Mouse (Mus musculus): ENCODE results near the gene Stn1. TPM values are rescaled to one million over a fixed set of nuclear protein-coding genes. Genes with fewer than 3 reads are reported as not detected.

Gene Stn1
- 10 to 100 TPM; 20.4 to 24.5 TPM for total RNA-seq (2023)

GRCm38 (mm10) chr19:47537300-47537792 lies at the start of gene Stn1:
Gene Stn1, minus strand, starts transcription at chr19:47537507.

GRCm38 (mm10) chr19:47579225-47579787 lies 42.0 kb upstream of the Stn1 start, which contains the start of gene Slk:
Gene Slk, plus strand, starts transcription at chr19:47579678.

GRCm38 (mm10) chr19:47464304-47465241 lies 72.7 kb downstream of the Stn1 start, which contains the start of gene Sh3pxd2a:
Gene Sh3pxd2a, minus strand, starts transcription at chr19:47464401.

Other genes starting within 250 kb of the Stn1 start
- gene Sh3pxd2a, start 73.1 kb downstream of the Stn1 start, total RNA-seq (2023), result 10 to 100 TPM; 79.0 to 81.9 TPM
- 10 to 100 TPM; 38.7 to 44.5 TPM for gene Slk, start 42.2 kb upstream of the Stn1 start, total RNA-seq (2023)
- not detected for gene Col17a1, start 154.6 kb upstream of the Stn1 start, total RNA-seq (2023)
- 100 to 1,000 TPM in 1 of 2 experiments, 10 to 100 TPM in 1; 91.0 to 101 TPM for gene Sfr1, start 194.2 kb upstream of the Stn1 start, total RNA-seq (2023)